Mouse (Mus musculus) inflammation-experienced regulatory T-cells, adult 6 months (primary cell): ENCODE measurements around the gene Armc7. TPM values are rescaled to one million over a fixed set of nuclear protein-coding genes. Genes with fewer than 3 reads are reported as not detected.
"Not testable (repeated sequence)": the region's sequence is repeated elsewhere in the genome, so short reads cannot be mapped to it uniquely, and the experiment has no call there.

ENCODE experiments used
- ATAC-seq: one replicate; pipeline ENCODE4 v1.8.0; 2017
- polyA plus RNA-seq, 3 experiments: library from polyadenylated mRNA; unstranded; fragments of 100-300 nt; shearing (Covaris generic); gene quantifications; one replicate each; pipeline ENCODE4 v1.2.1; 2017

The Armc7 gene
- polyA plus RNA-seq, 3 experiments from 2014 or later, result 68.2 to 95.6 (median 70.3) TPM

DNA sequence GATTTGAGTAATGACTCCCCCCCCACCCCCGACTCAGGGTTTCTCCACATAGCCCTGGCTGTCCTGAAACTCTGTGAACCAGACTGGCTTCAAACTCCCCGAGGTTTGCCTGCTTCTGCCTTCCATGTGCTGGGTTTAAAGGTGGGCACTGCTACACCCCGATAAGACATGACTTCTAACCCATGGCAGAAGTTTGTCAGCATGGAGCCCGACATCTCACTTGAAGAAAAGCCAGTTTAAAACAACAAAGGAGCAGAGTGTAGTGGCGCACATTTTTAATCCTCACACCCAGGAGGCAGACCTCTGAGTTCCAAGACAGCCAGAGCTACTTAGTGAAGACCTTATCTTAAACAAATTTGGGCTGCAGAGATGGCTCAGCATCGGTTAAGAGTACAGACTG is 16.9 kb downstream of the Armc7 start:
- no peak for ATAC-seq

DNA sequence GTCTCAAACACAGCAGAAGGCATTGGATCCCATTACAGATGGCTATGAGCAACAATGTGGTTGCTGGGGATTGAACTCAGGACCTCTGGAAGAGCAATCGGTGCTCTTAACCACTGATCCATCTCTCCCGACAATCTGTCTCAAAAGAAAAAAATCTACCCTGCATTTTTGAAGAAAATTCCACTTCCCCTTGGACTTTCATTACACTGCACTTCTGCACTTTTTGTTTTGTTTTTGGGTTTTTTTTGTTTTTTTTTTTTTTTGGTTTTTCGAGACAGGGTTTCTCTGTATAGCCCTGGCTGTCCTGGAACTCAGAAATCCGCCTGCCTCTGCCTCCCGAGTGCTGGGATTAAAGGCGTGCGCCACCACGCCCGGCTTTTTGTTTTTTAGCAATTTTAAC is 21.1 kb downstream of the Armc7 start:
- ATAC-seq, result not testable (repeated sequence)

GRCm38 (mm10) chr11:115502636-115503035 is 27.2 kb downstream of the Armc7 start:
- ATAC-seq, result no peak

- ATAC-seq, result no peak
Measured at GRCm38 (mm10) chr11:115506586-115506985, 31.1 kb downstream of the Armc7 start.

GRCm38 (mm10) chr11:115508061-115508460 is 32.6 kb downstream of the Armc7 start:
- ATAC-seq, result peak; percentile 76

GRCm38 (mm10) chr11:115509773-115510506 is 34.5 kb downstream of the Armc7 start:
- ATAC-seq, result no peak

DNA sequence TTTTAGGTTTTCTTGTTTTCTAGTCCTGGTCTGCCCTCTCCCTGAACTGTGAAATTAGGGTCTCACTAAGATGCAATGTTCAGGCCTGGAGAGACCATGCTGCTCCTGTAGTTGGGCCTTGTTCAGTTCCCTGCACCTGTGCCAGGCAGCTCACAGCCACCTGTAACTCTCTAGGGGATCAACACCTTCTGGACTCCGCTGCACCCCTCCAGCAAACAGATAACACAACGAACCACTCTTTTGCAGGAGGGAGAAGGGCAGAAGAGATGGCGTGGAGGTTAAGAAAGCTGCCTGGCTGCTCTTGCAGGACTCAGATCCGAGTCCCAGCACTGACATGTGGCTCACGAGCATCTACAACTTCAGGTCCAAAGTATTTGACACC is 35.0 kb downstream of the Armc7 start:
- no peak for ATAC-seq

DNA sequence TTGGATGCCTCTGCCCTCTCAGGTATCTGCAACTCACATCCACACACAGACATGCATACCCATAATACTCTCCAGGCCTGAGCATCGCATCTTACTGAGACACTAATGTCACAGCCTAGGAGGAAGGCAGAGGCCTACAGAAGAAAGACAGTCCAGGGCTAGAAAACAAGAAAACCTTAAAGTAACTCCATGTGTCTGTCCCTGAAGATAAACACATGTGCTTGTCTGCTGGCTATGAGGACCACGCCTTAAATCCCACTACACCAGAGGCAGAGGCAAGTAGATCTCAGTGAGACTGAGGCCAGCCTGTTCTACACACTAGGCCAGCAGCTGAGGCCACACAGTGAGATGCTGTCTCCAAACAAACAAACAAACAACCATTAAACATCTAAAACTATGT is 35.7 kb downstream of the Armc7 start:
- ATAC-seq, result no peak

- ATAC-seq, result no peak
Measured at GRCm38 (mm10) chr11:115512004-115512403, 36.5 kb downstream of the Armc7 start.

DNA sequence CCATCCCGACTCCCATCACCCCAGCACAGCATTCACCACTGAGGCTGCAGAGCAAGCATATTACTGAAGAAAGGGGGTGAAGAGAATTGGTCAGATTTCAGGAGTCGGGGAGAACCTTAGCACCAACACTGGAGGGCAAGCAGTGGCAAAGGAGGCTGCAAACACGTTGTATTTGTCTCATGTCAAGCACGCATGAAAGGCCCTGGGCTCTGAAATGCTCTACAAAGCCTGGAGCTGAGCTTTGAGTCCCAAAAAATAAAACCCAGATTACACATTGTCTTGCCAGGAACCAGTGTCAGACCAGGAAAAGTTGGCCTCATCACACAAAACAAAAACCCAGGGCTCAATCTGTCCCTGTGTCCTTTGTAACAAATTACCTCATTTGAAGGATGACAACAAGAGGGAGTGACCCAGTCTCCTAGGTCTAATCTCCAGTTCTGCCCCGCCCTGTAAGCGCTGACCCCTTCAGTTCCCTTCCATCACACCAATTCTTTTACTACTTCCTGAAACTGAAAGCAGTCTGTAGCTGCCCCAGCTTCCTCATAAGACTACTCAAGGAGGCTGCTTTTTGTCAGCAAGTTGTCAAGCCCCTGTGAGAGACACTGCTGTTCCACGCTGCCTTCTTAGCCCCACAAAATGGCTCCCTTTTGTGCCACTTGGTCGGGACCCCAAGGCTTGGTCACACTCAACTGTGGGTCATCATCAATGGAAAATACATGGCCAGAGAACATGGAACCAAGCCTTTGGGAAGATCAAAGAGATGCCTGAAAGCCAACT is 37.1 kb downstream of the Armc7 start:
- peak; percentile 17 for ATAC-seq

GRCm38 (mm10) chr11:115513271-115514237 is 38.1 kb downstream of the Armc7 start:
- ATAC-seq, result peak; percentile 43

DNA sequence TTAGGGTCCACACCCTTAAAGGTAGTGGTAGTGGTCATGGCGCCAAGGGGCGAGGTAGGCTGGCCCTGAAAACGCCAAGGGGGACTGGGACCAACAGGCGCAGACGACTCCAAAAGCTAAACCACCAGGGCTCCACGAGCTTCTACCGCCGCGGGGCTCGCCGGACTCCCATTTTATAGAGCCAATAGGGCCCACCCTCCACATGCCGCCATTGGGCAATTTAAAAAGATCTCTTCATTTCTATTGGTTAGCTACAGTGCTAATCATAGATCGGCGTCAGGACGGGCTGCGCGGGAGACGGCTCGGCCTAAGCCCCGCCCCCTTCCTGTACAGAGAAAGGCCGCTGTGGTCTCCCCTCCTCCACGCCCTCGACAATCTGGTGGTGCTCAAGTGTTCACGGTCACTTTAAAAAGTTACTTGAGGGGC is 38.8 kb downstream of the Armc7 start, which contains the start of gene Jpt1:
Jpt1 (minus strand) TSS at position 150 of the 426 bp plus-strand sequence.
- peak; percentile 96 for ATAC-seq

- ATAC-seq, result no peak
Measured at GRCm38 (mm10) chr11:115515021-115515420, 39.6 kb downstream of the Armc7 start.

DNA sequence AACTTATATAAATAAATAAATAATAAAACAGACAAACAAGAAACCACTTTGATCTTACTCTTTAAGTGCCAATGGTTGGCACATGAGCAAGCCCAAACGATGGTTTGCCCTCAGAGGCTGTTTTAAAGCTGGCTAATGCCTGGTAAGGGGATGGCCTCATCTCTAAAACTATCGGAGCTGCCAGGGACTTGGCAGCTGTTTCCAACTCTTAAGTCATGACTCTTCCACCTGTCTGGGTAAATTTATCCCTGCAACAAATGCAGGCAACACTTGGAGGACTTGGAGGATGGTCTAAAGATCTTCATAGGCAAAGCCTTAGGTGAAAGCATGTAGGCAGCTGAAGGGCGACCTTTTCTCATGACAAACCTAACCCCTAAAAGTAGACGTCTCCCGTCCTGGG is 41.5 kb downstream of the Armc7 start:
- ATAC-seq, result no peak

DNA sequence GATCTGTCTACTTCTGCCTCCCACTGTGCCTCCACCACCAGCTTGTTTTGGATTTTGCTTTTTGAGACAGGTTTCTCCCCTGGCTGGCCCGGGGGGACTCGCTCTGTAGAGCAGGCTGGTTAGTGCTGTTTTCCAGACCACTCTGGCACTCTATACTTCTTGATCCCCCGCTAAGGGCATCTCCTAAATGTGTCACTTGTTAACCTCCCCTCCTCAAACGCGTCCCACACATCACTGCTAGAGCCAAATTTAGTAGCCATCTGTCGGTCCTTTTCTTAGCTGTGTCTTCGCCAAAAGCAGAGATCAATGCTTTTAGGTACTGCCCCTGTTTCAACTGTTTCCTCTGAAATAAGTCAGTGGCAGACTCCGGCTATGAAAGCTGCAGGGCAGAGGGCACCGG is 43.2 kb downstream of the Armc7 start:
- ATAC-seq, result no peak

DNA sequence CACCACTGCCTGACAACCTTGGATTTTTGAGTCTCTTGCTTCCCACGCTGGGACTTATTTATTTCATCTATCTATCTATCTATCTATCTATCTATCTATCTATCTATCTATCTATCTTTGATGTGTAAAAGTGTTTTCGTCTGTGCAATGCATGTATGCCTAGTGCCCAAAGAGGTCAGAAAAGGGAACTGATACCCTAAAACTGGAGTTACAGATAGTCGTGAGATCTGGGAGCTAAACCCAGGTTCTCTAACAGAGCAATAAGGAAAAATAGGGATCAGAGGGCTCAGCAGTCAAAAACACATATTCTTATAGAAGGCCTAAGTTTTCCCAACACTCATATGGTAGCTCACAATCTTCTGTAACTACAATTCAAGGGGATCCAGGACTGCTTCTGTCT is 44.1 kb downstream of the Armc7 start:
- no peak for ATAC-seq

DNA sequence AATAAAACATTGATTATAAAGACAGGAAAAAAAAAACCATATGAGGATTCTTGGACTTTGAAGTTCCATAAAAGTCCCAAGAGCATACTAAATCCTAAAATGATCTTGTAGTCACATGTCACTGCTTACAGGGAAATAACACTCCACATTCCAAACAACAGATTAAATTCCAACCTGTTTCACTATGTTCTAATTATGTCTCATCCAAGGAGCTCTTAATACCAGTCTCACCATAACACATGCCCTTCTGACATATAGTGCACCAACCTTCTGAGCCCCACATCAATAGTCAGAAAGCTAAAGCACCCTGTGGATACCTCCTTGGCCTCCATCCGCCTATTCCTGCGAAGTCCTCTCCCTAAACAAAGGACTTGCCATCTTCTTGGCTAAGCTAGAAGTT is 44.8 kb downstream of the Armc7 start:
- ATAC-seq, result no peak

DNA sequence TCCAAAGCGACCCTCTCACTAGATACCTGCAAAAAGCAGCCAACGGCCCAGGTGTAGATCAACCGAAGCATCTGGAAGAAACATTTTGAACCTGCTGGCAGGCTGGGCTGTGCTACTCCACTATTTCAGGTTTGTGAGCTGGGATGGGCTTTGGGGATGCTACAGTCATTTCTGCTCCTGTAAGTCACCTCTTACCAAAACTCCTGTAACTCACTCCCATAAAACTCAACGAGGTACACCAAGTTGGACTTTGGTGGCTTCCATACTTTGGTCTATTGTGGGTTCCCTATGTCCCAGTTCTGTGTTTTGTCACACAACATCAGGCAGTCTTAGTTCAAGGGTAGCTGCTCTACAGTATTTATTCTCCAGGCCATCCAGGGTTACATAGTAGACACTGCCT is 45.6 kb downstream of the Armc7 start:
- ATAC-seq, result no peak

- ATAC-seq, result no peak
Measured at GRCm38 (mm10) chr11:115522238-115522637, 46.8 kb downstream of the Armc7 start.

- no peak for ATAC-seq
Measured at GRCm38 (mm10) chr11:115522703-115523102, 47.2 kb downstream of the Armc7 start.

DNA sequence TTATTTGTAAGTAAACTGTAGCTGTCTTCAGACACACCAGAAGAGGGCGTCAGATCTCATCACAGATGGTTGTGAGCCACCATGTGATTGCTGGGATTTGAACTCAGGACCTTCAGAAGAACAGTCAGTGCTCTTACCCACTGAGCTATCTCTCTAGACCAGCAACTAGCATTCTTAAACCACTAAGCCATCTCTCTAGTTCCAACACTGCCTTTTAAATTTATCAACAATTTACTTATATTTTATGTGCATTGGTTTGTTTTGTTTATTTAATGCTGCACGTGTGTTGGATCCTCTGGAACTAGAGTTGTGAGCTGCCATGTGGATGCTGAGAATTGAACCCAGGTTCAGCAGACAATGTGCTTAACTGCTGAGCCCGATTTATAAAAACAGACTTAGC is 51.0 kb downstream of the Armc7 start:
- not testable (repeated sequence) for ATAC-seq

GRCm38 (mm10) chr11:115534759-115535371 is 59.4 kb downstream of the Armc7 start:
- no peak for ATAC-seq
